Mouse (Mus musculus): ENCODE results near the gene Bub1b. TPM values are rescaled to one million over a fixed set of nuclear protein-coding genes. Genes with fewer than 3 reads are reported as not detected.
A peak's percentile ranks its signal among the peaks of the same experiment; 100 is the strongest.
"Not testable (repeated sequence)": the region's sequence is repeated elsewhere in the genome, so short reads cannot be mapped to it uniquely, and the experiment has no call there.

Bub1b gene
- polyA plus RNA-seq, 1 experiment from 2014 or later = 92.1 TPM

GRCm38 (mm10) chr2:118629276-118629675 is 31.3 kb downstream of the Bub1b start:
- Histone ChIP-seq H3K36me3 (peaks cover 82% of the 10 kb centered on the region), H3K4me3 (no peak overlapping the region)
- WGBS = 95% methylated on average over 6 of the region's 6 CpGs

GRCm38 (mm10) chr2:118633441-118633840 is 35.4 kb downstream of the Bub1b start:
- ATAC-seq (ENCODE audit: low FRiP score, low read depth) = no peak
- Histone ChIP-seq H3K4me3 (no peak overlapping the region), H3K36me3 (peaks cover 79% of the 10 kb centered on the region), H3K4me2 (replicated peaks) (no peak overlapping the region), H3K4me1 (no peaks in the 10 kb centered on the region), H3K27ac (replicated peaks) (no peak overlapping the region), H3K9ac (replicated peaks) (no peak overlapping the region), H3K27me3 (no peaks in the 10 kb centered on the region), H3K9me3 (no peaks in the 10 kb centered on the region)
- WGBS = 51% methylated on average over 5 of the region's 5 CpGs

More at GRCm38 (mm10) chr2:118629276-118629675, 31.3 kb downstream of the Bub1b start:
- H3K27ac ChIP-seq (replicated peaks) = no peak overlapping the region
- no peak for ATAC-seq (ENCODE audit: low FRiP score, low read depth)
- no peaks in the 10 kb centered on the region for H3K4me1 ChIP-seq
- H3K9me3 ChIP-seq = no peaks in the 10 kb centered on the region
- H3K9ac ChIP-seq (replicated peaks) = no peak overlapping the region
- no peak overlapping the region for H3K4me2 ChIP-seq (replicated peaks)
- H3K27me3 ChIP-seq = no peaks in the 10 kb centered on the region

- Histone ChIP-seq H3K4me1 (no peaks in the 10 kb centered on the region), H3K27me3 (no peaks in the 10 kb centered on the region), H3K9me3 (no peaks in the 10 kb centered on the region), H3K9ac (replicated peaks) (no peak overlapping the region), H3K4me3 (no peak overlapping the region), H3K4me2 (replicated peaks) (no peak overlapping the region), H3K36me3 (peaks cover 79% of the 10 kb centered on the region), H3K27ac (replicated peaks) (no peak overlapping the region)
- WGBS = 71% methylated on average over 5 of the region's 5 CpGs
- no peak for ATAC-seq (ENCODE audit: low FRiP score, low read depth)
Observed at GRCm38 (mm10) chr2:118637258-118637657, 39.2 kb downstream of the Bub1b start.

- Histone ChIP-seq H3K36me3 (peaks cover 80% of the 10 kb centered on the region), H3K4me2 (replicated peaks) (no peak overlapping the region), H3K9me3 (no peaks in the 10 kb centered on the region), H3K27me3 (no peaks in the 10 kb centered on the region), H3K4me3 (no peak overlapping the region), H3K9ac (replicated peaks) (no peak overlapping the region), H3K4me1 (no peaks in the 10 kb centered on the region), H3K27ac (replicated peaks) (no peak overlapping the region)
- ATAC-seq (ENCODE audit: low FRiP score, low read depth) = peak; percentile 52; the same call in 1 of the 2 replicates
- WGBS = 49% methylated on average over 8 of the region's 8 CpGs
Observed at GRCm38 (mm10) chr2:118637888-118638526, 40.0 kb downstream of the Bub1b start.

- Histone ChIP-seq H3K4me3 (no peak overlapping the region), H3K4me2 (replicated peaks) (no peak overlapping the region), H3K4me1 (no peaks in the 10 kb centered on the region), H3K36me3 (peaks cover 80% of the 10 kb centered on the region), H3K9me3 (no peaks in the 10 kb centered on the region), H3K27me3 (no peaks in the 10 kb centered on the region), H3K9ac (replicated peaks) (no peak overlapping the region), H3K27ac (replicated peaks) (no peak overlapping the region)
- ATAC-seq (ENCODE audit: low FRiP score, low read depth) = no peak
- WGBS = 93% methylated on average over 8 of the region's 8 CpGs
Observed at GRCm38 (mm10) chr2:118638686-118639085, 40.7 kb downstream of the Bub1b start.

- H3K4me2 ChIP-seq (replicated peaks) = no peak overlapping the region
- H3K27ac ChIP-seq (replicated peaks) = no peak overlapping the region
- peaks cover 80% of the 10 kb centered on the region for H3K36me3 ChIP-seq
- H3K9me3 ChIP-seq = no peaks in the 10 kb centered on the region
- ATAC-seq (ENCODE audit: low FRiP score, low read depth) = no peak
- H3K4me3 ChIP-seq = no peak overlapping the region
- no peak overlapping the region for H3K9ac ChIP-seq (replicated peaks)
- no peaks in the 10 kb centered on the region for H3K27me3 ChIP-seq
- H3K4me1 ChIP-seq = no peaks in the 10 kb centered on the region
- 69% methylated on average over 2 of the region's 2 CpGs for WGBS
Observed at GRCm38 (mm10) chr2:118641147-118641546, 43.1 kb downstream of the Bub1b start.

- peaks cover 68% of the 10 kb centered on the region for H3K36me3 ChIP-seq
Observed at GRCm38 (mm10) chr2:118642431-118642830, 44.4 kb downstream of the Bub1b start.

GRCm38 (mm10) chr2:118642942-118643341 is 44.9 kb downstream of the Bub1b start:
- Histone ChIP-seq H3K4me3 (no peak overlapping the region), H3K9me3 (no peaks in the 10 kb centered on the region), H3K4me1 (no peaks in the 10 kb centered on the region), H3K36me3 (peaks cover 67% of the 10 kb centered on the region), H3K9ac (replicated peaks) (no peak overlapping the region), H3K4me2 (replicated peaks) (no peak overlapping the region), H3K27me3 (no peaks in the 10 kb centered on the region), H3K27ac (replicated peaks) (no peak overlapping the region)
- no peak for ATAC-seq (ENCODE audit: low FRiP score, low read depth)
- WGBS = 70% methylated on average over 3 of the region's 3 CpGs

More at GRCm38 (mm10) chr2:118642431-118642830, 44.4 kb downstream of the Bub1b start:
- Histone ChIP-seq H3K9ac (replicated peaks) (no peak overlapping the region), H3K27ac (replicated peaks) (no peak overlapping the region), H3K4me2 (replicated peaks) (no peak overlapping the region), H3K4me1 (no peaks in the 10 kb centered on the region), H3K27me3 (no peaks in the 10 kb centered on the region), H3K9me3 (no peaks in the 10 kb centered on the region), H3K4me3 (no peak overlapping the region)
- no peak for ATAC-seq (ENCODE audit: low FRiP score, low read depth)
- 89% methylated on average over 3 of the region's 3 CpGs for WGBS

GRCm38 (mm10) chr2:118646665-118647064 is 48.7 kb downstream of the Bub1b start:
- H3K36me3 ChIP-seq = peaks cover 37% of the 10 kb centered on the region
- H3K9ac ChIP-seq (replicated peaks) = no peak overlapping the region
- H3K27ac ChIP-seq (replicated peaks) = no peak overlapping the region
- no peak overlapping the region for H3K4me2 ChIP-seq (replicated peaks)
- H3K4me1 ChIP-seq = no peaks in the 10 kb centered on the region
- H3K4me3 ChIP-seq = no peak overlapping the region
- no peak for ATAC-seq (ENCODE audit: low FRiP score, low read depth)
- WGBS = 88% methylated on average over 5 of the region's 5 CpGs
- no peaks in the 10 kb centered on the region for H3K27me3 ChIP-seq
- H3K9me3 ChIP-seq = no peaks in the 10 kb centered on the region

GRCm38 (mm10) chr2:118650697-118651096 is 52.7 kb downstream of the Bub1b start:
- not testable (repeated sequence) for H3K4me2 ChIP-seq (replicated peaks); ATAC-seq (ENCODE audit: low FRiP score, low read depth); H3K27ac ChIP-seq (replicated peaks); H3K4me3 ChIP-seq; H3K27me3 ChIP-seq; H3K9me3 ChIP-seq; H3K36me3 ChIP-seq; H3K9ac ChIP-seq (replicated peaks); H3K4me1 ChIP-seq
- 60% methylated on average over 1 of the region's 2 CpGs for WGBS

- WGBS = 15% methylated on average over 3 of the region's 3 CpGs
- Histone ChIP-seq H3K4me1 (peaks cover 21% of the 10 kb centered on the region), H3K27ac (replicated peaks) (0 out of 2 replicates have a peak overlapping the region, but pooled peaks have one; percentile 42), H3K27me3 (peaks cover 6% of the 10 kb centered on the region; the same call in 1 of the 2 replicates), H3K36me3 (no peaks in the 10 kb centered on the region), H3K9ac (replicated peaks) (no peak overlapping the region), H3K9me3 (no peaks in the 10 kb centered on the region), H3K4me2 (replicated peaks) (no peak overlapping the region), H3K4me3 (no peak overlapping the region)
- no peak for ATAC-seq (ENCODE audit: low FRiP score, low read depth)
Observed at GRCm38 (mm10) chr2:118656688-118657281, 58.8 kb downstream of the Bub1b start.

- H3K27ac ChIP-seq (replicated peaks) = no peak overlapping the region
Observed at GRCm38 (mm10) chr2:118658457-118658856, 60.4 kb downstream of the Bub1b start.

More at GRCm38 (mm10) chr2:118658457-118658856, 60.4 kb downstream of the Bub1b start:
- no peak overlapping the region for H3K4me2 ChIP-seq (replicated peaks)
- no peaks in the 10 kb centered on the region for H3K9me3 ChIP-seq
- ATAC-seq (ENCODE audit: low FRiP score, low read depth) = no peak
- H3K36me3 ChIP-seq = no peaks in the 10 kb centered on the region
- no peak overlapping the region for H3K9ac ChIP-seq (replicated peaks)
- peaks cover 33% of the 10 kb centered on the region for H3K4me1 ChIP-seq
- H3K27me3 ChIP-seq = peaks cover 20% of the 10 kb centered on the region
- 39% methylated on average over 4 of the region's 4 CpGs for WGBS
- H3K4me3 ChIP-seq = no peak overlapping the region
